Mouse (Mus musculus) small intestine, adult 2 months (tissue): Measurements from ENCODE around the gene Adam15. TPM values are rescaled to one million over a fixed set of nuclear protein-coding genes. Genes with fewer than 3 reads are reported as not detected.

Experiments used
- H3K27ac ChIP-seq: fragments of 200-500 bp; 2 replicates; pipeline ENCODE4 v1.5.1; 2012; ENCODE audit warnings: low read depth, low read length, control low read depth, inconsistent platforms; ENCODE audit not compliant: insufficient read depth
- H3K27me3 ChIP-seq: fragments of 200-500 bp; 2 replicates; pipeline ENCODE4 v1.6.1; 2012; ENCODE audit warnings: mild to moderate bottlenecking, moderate library complexity, low read length, inconsistent platforms; ENCODE audit not compliant: control insufficient read depth, insufficient read depth
- H3K36me3 ChIP-seq: fragments of 200-500 bp; 2 replicates; pipeline ENCODE4 v1.6.1; 2012; ENCODE audit warnings: mild to moderate bottlenecking, low read length, control low read depth, inconsistent platforms; ENCODE audit not compliant: control insufficient read depth, insufficient read depth
- H3K4me1 ChIP-seq: fragments of 200-500 bp; 2 replicates; pipeline ENCODE4 v1.6.1; 2012; ENCODE audit warnings: low read length, inconsistent platforms, mixed read lengths; ENCODE audit not compliant: control insufficient read depth, insufficient read depth, insufficient read length
- H3K4me3 ChIP-seq: fragments of 200-500 bp; 2 replicates; pipeline ENCODE4 v1.5.1; 2012; ENCODE audit warnings: low read depth, mild to moderate bottlenecking, control low read depth, inconsistent platforms, low read length, moderate library complexity
- CTCF ChIP-seq: fragments of 200-500 bp; IDR thresholded peaks from 2 replicates; pipeline ENCODE4 v1.5.1; 2012; ENCODE audit warnings: low read depth, mild to moderate bottlenecking, control low read depth, inconsistent platforms, low read length, moderate library complexity, mixed read lengths; ENCODE audit not compliant: insufficient replicate concordance, insufficient read length; ENCODE audit errors: extremely low read depth
- POLR2A ChIP-seq: fragments of 200-500 bp; IDR thresholded peaks from 2 replicates; pipeline ENCODE4 v1.6.1; 2012; ENCODE audit warnings: low read depth, mild to moderate bottlenecking, control low read depth, inconsistent platforms, low read length, moderate library complexity
- WGBS: fragments of 180-500 bp; shearing (Covaris S2); methylation state at CpG from one replicate; pipeline ENCODE4 v1.1.7; 2018; 5-methylcytosine and 5-hydroxymethylcytosine counted together
- polyA plus RNA-seq: library from polyadenylated mRNA; depleted of rRNA; stranded (reverse); fragments of >200 nt; gene quantifications from 2 replicates; pipeline ENCODE4 v1.2.3, GENCODE M21; 2012

The Adam15 gene
- polyA plus RNA-seq, 1 experiment = 70.7 TPM

DNA sequence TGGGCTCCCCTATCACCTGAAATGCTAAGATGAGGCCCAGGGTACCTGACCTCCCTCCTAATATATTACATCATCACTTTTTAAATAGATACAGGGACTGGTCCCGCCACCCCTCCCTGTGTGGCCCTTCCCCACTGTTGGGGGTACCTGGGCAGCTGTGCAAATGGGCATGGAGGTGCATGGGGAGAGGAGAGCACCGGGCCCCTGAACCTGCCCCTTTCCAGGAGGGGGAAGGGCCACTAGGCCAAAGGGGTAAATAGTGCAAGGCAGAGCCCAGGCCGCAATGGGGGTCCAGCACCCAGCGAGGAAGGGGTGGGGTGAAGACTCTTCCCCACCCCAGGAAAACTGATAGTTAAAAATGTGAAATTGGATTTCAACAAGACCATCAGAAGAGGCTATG, 28.0 kb upstream of the Adam15 start:
- H3K27ac ChIP-seq = peak overlapping the region; percentile 48; the same call in 1 of the 2 replicates
- H3K4me1 ChIP-seq = peaks cover 22% of the 10 kb centered on the region
- 80% methylated on average over 4 of the region's 4 CpGs for WGBS
- H3K4me3 ChIP-seq = no peak overlapping the region
- TF ChIP-seq POLR2A (no peak), CTCF (no peak)
- no peaks in the 10 kb centered on the region for H3K27me3 ChIP-seq
- peaks cover 59% of the 10 kb centered on the region for H3K36me3 ChIP-seq

DNA sequence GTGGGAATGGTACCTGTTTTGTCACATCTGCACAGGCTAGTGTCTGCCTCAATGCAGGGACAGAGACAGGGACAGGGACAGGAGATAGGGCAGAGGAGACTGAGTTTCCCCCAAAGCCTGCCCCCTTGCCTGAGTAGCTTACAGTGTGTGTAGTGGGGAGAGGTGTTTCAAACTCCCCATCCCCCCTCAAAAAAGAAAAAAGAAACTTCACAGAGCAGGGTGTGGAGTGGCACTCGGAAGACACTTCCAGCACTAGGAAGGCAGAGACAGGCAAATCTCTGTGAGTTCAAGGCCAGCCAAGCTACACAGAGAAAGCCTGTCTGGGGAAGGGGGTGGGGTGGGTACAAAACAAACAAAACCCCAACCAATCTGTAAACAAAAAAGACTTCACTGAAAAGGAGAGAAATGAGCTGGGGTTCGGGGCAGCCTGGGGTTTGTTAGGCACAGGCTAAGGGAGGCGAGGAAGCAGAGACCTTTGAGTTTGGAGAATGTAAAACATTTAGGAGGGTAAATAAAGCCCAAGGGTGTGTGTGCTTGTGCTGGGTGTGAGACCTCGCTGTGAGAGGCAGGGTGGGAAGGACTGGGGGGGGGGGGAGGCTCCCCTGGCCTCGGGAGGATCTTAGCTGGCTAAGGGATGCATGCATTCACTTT, 23.9 kb upstream of the Adam15 start:
- WGBS = 28% methylated on average over 5 of the region's 5 CpGs
- H3K4me3 ChIP-seq = no peak overlapping the region
- H3K36me3 ChIP-seq = peaks cover 23% of the 10 kb centered on the region
- TF ChIP-seq CTCF = no peak
- TF ChIP-seq POLR2A = no peak
- peaks cover 9% of the 10 kb centered on the region for H3K4me1 ChIP-seq
- H3K27ac ChIP-seq = no peak overlapping the region
- H3K27me3 ChIP-seq = no peaks in the 10 kb centered on the region

DNA sequence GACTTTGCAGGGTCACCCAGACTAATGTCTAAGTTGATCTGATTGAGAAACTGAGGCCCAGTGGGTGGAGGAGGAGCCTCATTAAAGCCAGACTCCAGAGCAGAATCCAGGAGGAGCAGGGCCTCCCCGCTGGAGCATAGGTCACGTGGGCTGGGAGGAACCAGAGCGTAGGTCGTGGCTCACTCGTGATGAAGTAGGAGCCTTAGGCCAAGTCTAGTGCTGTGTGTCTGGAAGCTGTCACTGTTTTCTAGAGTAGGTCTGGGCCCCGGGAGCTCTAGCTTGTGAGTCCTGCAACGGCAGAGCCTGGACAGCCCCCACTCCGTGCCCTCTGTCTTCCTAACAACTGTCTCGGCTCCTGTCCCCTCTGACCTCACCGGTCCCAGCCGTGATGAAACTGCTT, 17.5 kb upstream of the Adam15 start:
- WGBS = 49% methylated on average over 11 of the region's 11 CpGs

DNA sequence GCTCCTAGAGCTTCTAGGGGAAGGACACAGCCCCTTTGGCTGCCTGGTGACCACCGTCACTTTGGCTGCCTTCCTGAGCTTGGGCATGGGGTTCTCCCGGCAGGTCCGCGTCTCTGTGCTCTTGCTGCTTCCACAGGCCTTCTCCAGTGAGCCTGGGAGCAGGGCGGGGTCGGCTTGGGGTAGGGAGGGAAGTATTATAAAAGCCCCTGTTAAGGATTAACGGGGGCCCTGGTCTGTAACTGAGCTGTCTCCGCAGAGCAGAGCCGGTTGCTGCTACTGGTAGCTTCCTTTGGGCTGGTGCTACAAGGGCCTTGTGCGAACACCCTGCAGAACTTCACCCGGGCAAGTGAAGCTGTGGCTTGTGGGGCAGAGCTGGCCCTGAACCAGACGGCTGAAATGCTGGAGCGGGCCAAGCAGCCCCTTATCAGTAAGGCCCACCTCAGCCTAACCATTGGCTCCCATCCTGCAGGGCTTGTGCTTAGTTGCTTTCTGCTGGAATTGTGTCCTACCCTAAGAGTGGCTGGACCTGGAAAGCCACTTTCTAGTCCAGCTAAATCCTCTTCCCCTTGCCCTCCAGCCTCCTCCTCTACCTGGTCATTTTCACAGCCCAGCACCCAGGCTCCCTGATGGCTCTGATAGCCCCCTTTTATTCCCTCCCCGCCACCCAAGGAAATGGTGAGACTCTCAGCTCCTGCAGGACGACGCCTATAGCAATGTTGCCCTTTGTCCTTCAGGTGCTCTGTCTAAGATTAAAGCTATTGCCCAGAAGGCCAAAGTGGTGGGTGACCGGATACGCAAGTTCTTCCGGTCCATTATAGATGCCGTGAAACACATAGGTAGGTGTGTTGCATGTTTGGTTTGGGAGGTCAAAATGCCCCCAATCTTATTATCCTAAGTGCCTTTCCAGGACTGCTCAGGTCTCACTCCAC, 16.0 kb upstream of the Adam15 start:
- no peak overlapping the region for H3K4me3 ChIP-seq

More for the DNA sequence above, 17.5 kb upstream of the Adam15 start:
- H3K36me3 ChIP-seq = no peaks in the 10 kb centered on the region
- no peak for TF ChIP-seq CTCF
- no peak for TF ChIP-seq POLR2A
- no peak overlapping the region for H3K4me3 ChIP-seq
- H3K4me1 ChIP-seq = peaks cover 21% of the 10 kb centered on the region
- no peak overlapping the region for H3K27ac ChIP-seq
- no peaks in the 10 kb centered on the region for H3K27me3 ChIP-seq

DNA sequence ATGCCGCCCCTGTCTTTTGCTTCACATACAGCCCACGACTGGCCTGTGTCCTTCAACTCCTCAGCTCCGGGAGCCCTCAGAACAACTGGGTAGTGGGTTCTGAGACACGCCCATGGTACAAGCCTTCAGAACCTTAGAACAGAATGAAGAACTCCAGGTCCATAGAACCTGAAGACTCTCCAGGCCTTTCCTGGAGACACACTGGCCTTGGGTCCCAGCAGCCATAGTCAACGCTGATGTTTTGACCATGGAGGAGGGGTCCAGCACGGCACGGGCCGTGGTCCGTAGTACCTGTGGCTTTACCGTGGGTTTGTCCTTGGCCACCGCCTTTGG, 15.3 kb upstream of the Adam15 start, which contains the start of gene Dcst1:
TSS of gene Dcst1 (minus strand) at position 101 of the 333 bp plus-strand sequence.
- TF ChIP-seq CTCF = no peak
- no peak for TF ChIP-seq POLR2A
- H3K4me3 ChIP-seq = no peak within 1 kb of the TSS
- H3K4me1 ChIP-seq = peaks cover 26% of the 10 kb centered on the region
- WGBS = 91% methylated on average over 11 of the region's 11 CpGs
- H3K36me3 ChIP-seq = no peaks in the 10 kb centered on the region
- no peaks in the 10 kb centered on the region for H3K27me3 ChIP-seq
- H3K27ac ChIP-seq = no peak within 1 kb of the TSS

More for the DNA sequence above, 16.0 kb upstream of the Adam15 start:
- H3K27me3 ChIP-seq = no peaks in the 10 kb centered on the region
- WGBS = 47% methylated on average over 20 of the region's 20 CpGs
- H3K4me1 ChIP-seq = peaks cover 21% of the 10 kb centered on the region
- TF ChIP-seq CTCF (no peak), POLR2A (no peak)
- H3K36me3 ChIP-seq = no peaks in the 10 kb centered on the region
- H3K27ac ChIP-seq = no peak overlapping the region

DNA sequence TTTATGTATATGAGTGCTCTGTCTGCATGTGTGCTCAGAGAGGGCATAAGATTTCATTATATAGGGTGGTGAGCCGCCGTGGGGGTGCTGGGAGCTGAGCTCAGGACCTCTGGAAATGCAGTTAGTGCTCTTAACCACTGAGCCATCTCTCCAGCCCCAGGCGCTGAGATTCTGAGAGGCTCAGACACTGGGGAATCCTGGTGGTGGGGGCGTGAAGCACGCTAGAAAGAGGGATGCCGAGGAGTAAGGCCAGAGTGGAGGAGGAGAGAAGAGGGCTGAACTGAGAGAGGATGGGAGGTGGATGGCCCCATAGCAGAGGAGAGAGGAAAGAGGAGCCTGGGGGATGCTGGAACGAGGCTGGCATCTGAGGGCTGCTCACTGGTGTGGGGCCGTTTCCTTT, 14.8 kb upstream of the Adam15 start:
- Histone ChIP-seq H3K36me3 (no peaks in the 10 kb centered on the region), H3K4me3 (no peak overlapping the region), H3K27ac (no peak overlapping the region), H3K27me3 (no peaks in the 10 kb centered on the region), H3K4me1 (peaks cover 31% of the 10 kb centered on the region)
- WGBS = 94% methylated on average over 8 of the region's 8 CpGs
- no peak for TF ChIP-seq CTCF
- no peak for TF ChIP-seq POLR2A

DNA sequence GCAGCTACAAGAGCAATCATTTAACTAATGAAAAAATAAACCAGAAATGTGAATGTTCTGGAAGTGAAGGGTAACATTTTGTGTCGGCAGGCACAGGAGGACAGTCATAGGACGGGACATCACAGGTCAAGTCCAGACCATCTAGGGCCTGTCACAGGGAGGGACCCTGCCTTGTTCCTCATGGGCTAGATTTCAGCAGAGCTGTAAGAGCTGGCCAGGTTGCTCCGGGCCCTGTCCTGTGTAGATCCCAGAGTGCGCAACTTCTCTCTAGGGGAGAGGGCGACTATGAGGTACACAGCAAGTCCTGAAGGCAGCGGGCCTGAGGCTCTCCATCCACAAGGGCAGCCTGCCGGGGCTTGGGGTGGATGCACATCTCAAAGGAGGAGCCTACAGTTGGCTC, 11.9 kb upstream of the Adam15 start, which contains the start of gene Dcst2:
TSS of gene Dcst2 (plus strand) at position 301 of the 400 bp plus-strand sequence.
- 88% methylated on average over 7 of the region's 7 CpGs for WGBS
- H3K27ac ChIP-seq = no peak within 1 kb of the TSS

More for the DNA sequence above, 11.9 kb upstream of the Adam15 start, which contains the start of gene Dcst2:
- Histone ChIP-seq H3K27me3 (no peaks in the 10 kb centered on the region), H3K4me1 (peaks cover 28% of the 10 kb centered on the region), H3K4me3 (no peak within 1 kb of the TSS), H3K36me3 (no peaks in the 10 kb centered on the region)
- TF ChIP-seq POLR2A (no peak), CTCF (no peak)
